Mouse (Mus musculus) C3H10T1/2 (cell line): Measurements from ENCODE around the gene Slc25a17. TPM values are rescaled to one million over a fixed set of nuclear protein-coding genes. Genes with fewer than 3 reads are reported as not detected.

Experiments used
- polyA plus RNA-seq, 2 experiments: library from polyadenylated mRNA; unstranded; fragments of >200 nt; fragmentation: generic; extraction: Trizol; gene quantifications; one replicate each; pipeline ENCODE4 v1.2.1; 2012; ENCODE audit warnings: missing spikeins in 2 of 2

The Slc25a17 gene
- polyA plus RNA-seq = 10 to 100 TPM; 14.5 to 55.1 TPM

GRCm38 (mm10) chr15:81360345-81361021 lies at the start of gene Slc25a17:
TSS of gene Slc25a17 (minus strand) at chr15:81360812.

GRCm38 (mm10) chr15:81408199-81408598 lies 47.6 kb upstream of the Slc25a17 start, which contains the start of gene Dnajb7:
TSS of gene Dnajb7 (minus strand) at chr15:81408299.

GRCm38 (mm10) chr15:81399638-81400315 lies 39.2 kb upstream of the Slc25a17 start, which contains the start of the genes St13 and Xpnpep3:
TSS of gene St13 (minus strand) at chr15:81400077.
TSS of gene Xpnpep3 (plus strand) at chr15:81400138.

Other genes starting within 250 kb of the Slc25a17 start
- 10 to 100 TPM; 18.8 to 43.7 TPM for gene Mrtfa, start 170.1 kb downstream of the Slc25a17 start, polyA plus RNA-seq
- gene Mchr1, start 125.3 kb downstream of the Slc25a17 start, polyA plus RNA-seq = under 1 TPM in 1 of 2 experiments, not detected in 1; 0.05 TPM
- gene St13, start 39.3 kb upstream of the Slc25a17 start, polyA plus RNA-seq = 100 to 1,000 TPM in 1 of 2 experiments, 10 to 100 TPM in 1; 61.0 to 115 TPM
- 1 to 10 TPM in 1 of 2 experiments, under 1 TPM in 1; 0.69 to 5.0 TPM for gene Xpnpep3, start 39.3 kb upstream of the Slc25a17 start, polyA plus RNA-seq
- under 1 TPM in 1 of 2 experiments, not detected in 1; 0.37 TPM for gene Dnajb7, start 47.5 kb upstream of the Slc25a17 start, polyA plus RNA-seq
- 100 to 1,000 TPM; 239 to 465 TPM for gene Rbx1, start 105.5 kb upstream of the Slc25a17 start, polyA plus RNA-seq
- 10 to 100 TPM in 1 of 2 experiments, 1 to 10 TPM in 1; 2.6 to 19.4 TPM for gene Ep300, start 224.5 kb upstream of the Slc25a17 start, polyA plus RNA-seq